Mouse (Mus musculus) adrenal gland, adult 10 weeks (tissue): Measurements from ENCODE around the gene Fam221a. TPM values are rescaled to one million over a fixed set of nuclear protein-coding genes. Genes with fewer than 3 reads are reported as not detected.

ENCODE experiments used
- polyA plus RNA-seq: library from polyadenylated mRNA; stranded (reverse); fragments of 350-450 nt; fragmentation: Illumina TruSeq; extraction: RNeasy Lipid Tissue Mini Kit (QIAGEN cat#74804); gene quantifications from one replicate; pipeline ENCODE4 v1.2.3, GENCODE M21; 2014; ENCODE audit warnings: low read depth, low replicate concordance

Fam221a gene
- 3.4 TPM for polyA plus RNA-seq

DNA sequence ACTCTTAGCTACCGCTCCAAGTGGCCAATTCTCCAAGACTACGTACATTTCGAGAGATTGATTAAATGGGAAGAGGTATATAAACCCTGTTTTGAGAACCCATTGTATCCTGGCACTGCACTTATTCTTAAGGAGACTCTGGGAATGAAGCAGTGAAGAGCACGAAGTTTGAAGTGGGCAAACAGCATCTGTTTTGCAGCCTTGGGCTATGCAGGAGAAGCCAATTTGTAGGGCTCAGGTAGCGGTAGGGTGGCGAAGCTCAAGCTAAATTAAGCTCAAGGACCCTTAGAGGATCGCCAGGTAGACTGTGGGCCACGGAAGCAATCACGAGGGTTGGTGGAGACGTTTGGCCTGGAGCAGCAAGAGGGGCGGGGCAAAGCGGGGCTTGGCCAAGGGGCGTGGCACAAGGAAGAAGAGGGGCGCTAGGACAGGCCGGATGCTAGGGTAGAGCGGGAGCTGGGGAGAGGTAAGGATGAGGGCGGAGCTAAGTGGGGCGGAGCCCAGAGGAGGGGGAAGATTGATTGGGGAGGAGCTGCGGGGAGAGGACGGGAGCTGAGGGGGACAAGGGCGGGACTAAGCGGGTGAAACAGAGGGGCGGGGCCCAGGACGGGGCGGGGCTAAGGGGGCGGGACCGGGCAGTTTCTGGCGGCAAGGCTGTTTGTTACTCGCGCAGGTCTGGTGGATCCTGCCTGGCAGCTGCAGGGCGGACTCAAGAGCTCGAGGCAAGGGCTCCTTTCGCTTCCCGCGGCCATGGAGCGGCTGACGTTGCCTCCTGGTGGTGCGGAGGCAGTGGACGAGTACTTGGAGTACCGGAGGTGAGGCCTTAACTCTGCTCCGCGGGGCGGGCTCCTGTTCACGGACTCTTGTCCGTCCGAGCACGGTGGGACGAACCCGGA is at the start of gene Fam221a:
TSS of gene Fam221a (plus strand) at position 581 of the 896 bp plus-strand sequence.

DNA sequence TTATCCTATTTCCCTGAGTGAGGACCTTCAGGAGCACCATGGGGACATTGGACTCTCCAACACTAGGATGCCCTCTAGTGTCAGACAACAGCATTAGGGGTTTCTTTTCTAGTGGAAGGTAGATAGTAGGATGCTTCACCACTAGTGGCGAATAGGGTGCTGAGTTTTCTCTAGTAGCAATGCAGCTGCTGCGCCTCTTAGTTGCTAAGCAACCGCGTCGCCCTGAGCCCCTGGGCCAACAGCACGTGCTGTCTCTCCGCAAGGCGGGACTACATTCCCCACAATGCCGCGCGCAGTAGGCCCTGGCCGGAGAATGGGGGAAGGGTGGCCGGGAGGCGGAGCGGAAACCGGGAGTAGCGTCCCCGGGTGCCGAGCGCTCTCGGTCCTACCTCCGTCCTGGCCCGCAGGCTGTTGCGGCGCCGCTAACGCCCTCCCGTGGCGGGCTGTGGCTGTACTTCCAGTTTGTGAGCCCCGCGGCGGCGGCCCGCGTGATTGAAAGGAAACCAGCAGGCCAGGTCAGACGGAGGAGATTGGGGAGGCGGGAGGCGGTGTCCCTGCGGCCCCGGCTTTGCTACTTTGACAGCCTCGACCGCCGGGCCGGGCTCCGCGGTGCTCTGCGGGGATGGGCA is 48.5 kb upstream of the Fam221a start, which contains the start of gene Ccdc126:
TSS of gene Ccdc126 (plus strand) at position 309 of the 629 bp plus-strand sequence.

DNA sequence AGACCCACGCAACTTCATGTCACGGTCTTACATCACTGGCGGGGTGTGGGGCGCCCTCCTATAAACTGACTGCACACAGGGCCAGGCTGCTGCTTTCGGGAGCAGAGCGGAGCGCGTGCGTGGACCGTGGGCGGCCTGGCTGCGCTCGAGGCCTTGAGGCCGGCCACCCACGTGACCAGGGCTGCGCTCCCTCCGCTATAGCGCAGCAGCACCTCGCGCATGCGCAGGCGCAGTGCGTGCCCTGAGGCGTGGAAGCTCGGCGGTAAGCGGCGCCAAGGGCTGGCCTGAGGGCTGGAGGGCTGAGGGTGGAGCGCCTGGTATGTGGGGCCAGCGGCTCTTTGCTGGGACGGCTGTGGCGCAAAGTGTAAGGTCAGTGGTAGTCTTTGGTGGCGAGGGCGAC is 27.8 kb downstream of the Fam221a start, which contains the start of gene Stk31:
TSS of gene Stk31 (plus strand) at position 289 of the 400 bp plus-strand sequence.

Other genes starting within 250 kb of the Fam221a start
- 0.17 TPM for gene Igf2bp3, start 152.8 kb upstream of the Fam221a start, polyA plus RNA-seq
- 193 TPM for gene Tra2a, start 103.7 kb upstream of the Fam221a start, polyA plus RNA-seq
- gene Ccdc126, start 48.5 kb upstream of the Fam221a start, polyA plus RNA-seq = 46.8 TPM
- gene Stk31, start 27.9 kb downstream of the Fam221a start, polyA plus RNA-seq = not detected